Mouse (Mus musculus): ENCODE measurements around the gene Zfp36l1. TPM values are rescaled to one million over a fixed set of nuclear protein-coding genes. Genes with fewer than 3 reads are reported as not detected.
"Not testable (repeated sequence)": the region's sequence is repeated elsewhere in the genome, so short reads cannot be mapped to it uniquely, and the experiment has no call there.

Zfp36l1 gene
- polyA plus RNA-seq, 1 experiment from 2014 or later, result 160 TPM

DNA sequence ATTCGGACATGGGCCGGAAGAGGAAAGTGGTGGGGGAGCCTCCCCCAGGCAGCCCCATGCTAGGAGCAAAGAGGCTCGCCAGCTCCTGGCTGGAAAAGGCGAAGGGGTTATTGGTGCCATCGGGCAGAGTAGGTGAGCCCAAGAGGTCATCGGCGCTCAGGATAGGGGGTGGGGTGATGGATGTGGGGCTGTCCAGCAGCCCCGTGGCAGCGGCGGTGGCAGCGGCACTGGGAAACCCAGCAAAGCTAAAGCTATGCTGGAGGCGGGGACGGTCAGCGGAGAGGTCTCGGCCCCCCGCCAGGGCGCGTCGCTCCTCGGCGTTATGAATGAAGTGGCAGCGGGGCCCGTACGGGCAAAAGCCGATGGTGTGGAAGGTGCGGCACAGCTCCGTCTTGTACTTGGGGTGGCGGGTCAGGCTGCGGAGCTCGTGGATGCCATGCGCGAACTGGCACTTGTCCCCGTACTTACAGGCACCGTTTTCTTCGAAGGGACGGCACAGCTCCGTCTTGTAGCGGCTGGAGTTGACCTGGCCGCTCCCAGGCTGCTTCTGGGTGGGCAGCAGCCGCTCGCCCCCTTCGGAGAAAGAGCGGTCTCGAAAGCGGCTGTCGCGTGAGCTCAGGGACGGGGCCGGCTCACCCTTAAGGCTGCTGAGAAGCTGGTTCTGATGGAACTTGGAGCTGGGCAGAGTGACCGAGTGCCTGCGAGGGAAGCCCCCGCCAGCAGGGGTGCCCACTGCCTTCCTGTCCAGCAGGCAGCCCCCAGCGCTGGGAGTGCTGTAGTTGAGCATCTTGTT, 2.9 kb downstream of the Zfp36l1 start:
- ATAC-seq (replicated peaks; ENCODE audit: insufficient number of reproducible peaks, low FRiP score, low TSS enrichment, low read depth) (no peak), DNase-seq (ENCODE audit: low spot score) (peak; percentile 50)
- Histone ChIP-seq H3K9me3 (replicated peaks; ENCODE audit: control insufficient read depth, low read length) (no peaks in the 10 kb centered on the region), H3K4me2 (ENCODE audit: low read depth, low read length) (peak overlapping the region; percentile 96), H3K27me3 (ENCODE audit: control insufficient read depth, insufficient read depth, low read length) (no peaks in the 10 kb centered on the region), H3K9ac (replicated peaks; ENCODE audit: low read length) (peak overlapping the region; percentile 98), H3K27ac (replicated peaks; ENCODE audit: low read depth, low read length) (peak overlapping the region; percentile 85), H3K4me1 (ENCODE audit: control insufficient read depth, insufficient read depth, low read length) (0 out of 2 replicates have a peak, but pooled peaks cover 3% of the 10 kb centered on the region), H3K4me3 (ENCODE audit: low read depth, low read length) (peak overlapping the region; percentile 71), H3K36me3 (replicated peaks; ENCODE audit: control insufficient read depth, insufficient read depth, low read depth, low read length) (peaks cover 12% of the 10 kb centered on the region)
- WGBS, result 3% methylated on average over 50 of the region's 53 CpGs

DNA sequence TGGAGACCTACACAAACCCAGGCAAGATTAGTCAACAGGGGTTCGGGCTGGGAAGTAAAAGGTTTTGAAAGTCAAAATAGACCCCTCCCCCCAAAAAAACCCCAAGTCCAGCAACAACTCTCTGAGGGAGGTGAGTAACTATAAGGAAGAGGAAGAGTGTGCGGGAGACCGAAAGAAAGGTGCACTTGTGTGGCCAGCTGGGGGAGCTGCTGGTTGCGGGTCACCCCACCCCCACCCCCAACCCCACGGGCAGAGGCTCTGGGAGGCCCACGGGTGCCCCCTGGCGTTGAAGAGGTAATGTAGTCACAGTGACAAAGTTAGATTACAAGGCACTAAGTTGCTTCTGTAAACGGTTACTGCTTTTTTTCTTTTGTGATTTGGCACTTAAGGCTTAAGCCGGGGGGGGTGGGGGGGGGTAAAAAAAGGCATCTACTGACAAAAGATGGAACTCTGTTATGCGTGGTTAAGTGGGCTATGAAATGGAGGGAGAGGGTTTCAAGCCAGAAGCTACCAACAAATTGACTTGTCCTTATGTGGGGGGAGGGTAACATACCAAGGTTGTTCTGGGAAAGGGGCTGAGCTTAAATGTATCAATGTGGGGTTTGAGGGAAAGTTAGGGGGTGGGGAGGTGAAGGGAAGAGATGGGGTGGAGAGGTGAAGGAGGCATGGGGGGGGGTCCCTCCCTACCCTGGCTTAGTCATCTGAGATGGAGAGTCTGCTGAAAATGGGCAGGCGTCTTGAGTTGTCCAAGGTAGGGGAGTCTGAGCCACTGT, 3.7 kb downstream of the Zfp36l1 start:
- peak overlapping the region; percentile 85 for H3K27ac ChIP-seq (replicated peaks; ENCODE audit: low read depth, low read length)
- H3K36me3 ChIP-seq (replicated peaks; ENCODE audit: control insufficient read depth, insufficient read depth, low read depth, low read length), result peaks cover 12% of the 10 kb centered on the region
- DNase-seq (ENCODE audit: low spot score), result peak; percentile 85

DNA sequence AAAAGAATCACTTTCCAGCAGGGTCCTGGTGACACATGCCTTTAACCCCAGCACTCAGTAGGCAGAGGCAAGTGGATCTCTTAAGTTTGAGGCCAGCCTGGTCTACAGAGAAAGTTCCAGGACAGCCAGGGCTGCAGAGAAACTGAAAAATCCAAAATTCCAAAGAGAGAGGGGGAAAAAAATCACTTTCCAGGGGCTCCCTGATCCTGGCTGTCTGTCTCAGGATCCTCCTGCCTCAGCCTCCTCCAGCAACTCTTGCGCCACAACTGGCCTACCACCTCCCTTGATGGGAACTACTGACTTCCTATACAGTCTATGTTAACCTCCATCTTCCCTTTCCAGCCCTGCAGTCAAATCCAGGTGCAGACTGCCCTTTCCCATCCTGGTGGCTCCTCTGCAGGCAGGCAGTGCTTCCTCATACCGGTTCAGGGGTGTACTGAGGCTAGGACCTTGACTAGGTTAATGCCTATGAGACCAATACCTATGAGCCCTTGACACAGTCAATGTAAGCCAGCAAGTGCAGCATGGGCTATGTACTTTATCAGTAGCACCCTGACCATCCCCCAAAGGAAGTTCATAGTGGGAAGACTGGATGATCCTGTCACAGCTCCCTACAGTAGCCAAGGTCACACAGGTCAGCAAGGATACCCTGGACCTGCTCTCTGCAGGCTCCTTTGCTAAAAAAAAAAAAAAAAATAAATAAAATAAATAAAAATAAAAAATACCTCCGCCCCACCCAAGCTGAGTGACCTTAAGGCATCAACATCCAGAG, 5.7 kb downstream of the Zfp36l1 start:
- WGBS, result 88% methylated on average over 3 of the region's 3 CpGs
- no peak for DNase-seq (ENCODE audit: low spot score)
- H3K4me3 ChIP-seq (ENCODE audit: low read depth, low read length), result no peak overlapping the region
- no peaks in the 10 kb centered on the region for H3K9me3 ChIP-seq (replicated peaks; ENCODE audit: control insufficient read depth, low read length)
- H3K27ac ChIP-seq (replicated peaks; ENCODE audit: low read depth, low read length), result no peak overlapping the region
- H3K9ac ChIP-seq (replicated peaks; ENCODE audit: low read length), result no peak overlapping the region
- H3K4me2 ChIP-seq (ENCODE audit: low read depth, low read length), result no peak overlapping the region
- H3K4me1 ChIP-seq (ENCODE audit: control insufficient read depth, insufficient read depth, low read length), result no peaks in the 10 kb centered on the region; the same call in 1 of the 2 replicates
- ATAC-seq (replicated peaks; ENCODE audit: insufficient number of reproducible peaks, low FRiP score, low TSS enrichment, low read depth), result 0 out of 2 replicates have a peak, but pooled peaks have one; percentile 19
- no peaks in the 10 kb centered on the region for H3K27me3 ChIP-seq (ENCODE audit: control insufficient read depth, insufficient read depth, low read length)
- H3K36me3 ChIP-seq (replicated peaks; ENCODE audit: control insufficient read depth, insufficient read depth, low read depth, low read length), result peaks cover 12% of the 10 kb centered on the region

More for the DNA sequence above, 3.7 kb downstream of the Zfp36l1 start:
- Histone ChIP-seq H3K4me3 (ENCODE audit: low read depth, low read length) (peak overlapping the region; percentile 71), H3K9ac (replicated peaks; ENCODE audit: low read length) (peak overlapping the region; percentile 98), H3K4me2 (ENCODE audit: low read depth, low read length) (peak overlapping the region; percentile 96)
- H3K4me1 ChIP-seq (ENCODE audit: control insufficient read depth, insufficient read depth, low read length); H3K27me3 ChIP-seq (ENCODE audit: control insufficient read depth, insufficient read depth, low read length); H3K9me3 ChIP-seq (replicated peaks; ENCODE audit: control insufficient read depth, low read length); ATAC-seq (replicated peaks; ENCODE audit: insufficient number of reproducible peaks, low FRiP score, low TSS enrichment, low read depth): not testable (repeated sequence)
- 6% methylated on average over 11 of the region's 11 CpGs for WGBS

DNA sequence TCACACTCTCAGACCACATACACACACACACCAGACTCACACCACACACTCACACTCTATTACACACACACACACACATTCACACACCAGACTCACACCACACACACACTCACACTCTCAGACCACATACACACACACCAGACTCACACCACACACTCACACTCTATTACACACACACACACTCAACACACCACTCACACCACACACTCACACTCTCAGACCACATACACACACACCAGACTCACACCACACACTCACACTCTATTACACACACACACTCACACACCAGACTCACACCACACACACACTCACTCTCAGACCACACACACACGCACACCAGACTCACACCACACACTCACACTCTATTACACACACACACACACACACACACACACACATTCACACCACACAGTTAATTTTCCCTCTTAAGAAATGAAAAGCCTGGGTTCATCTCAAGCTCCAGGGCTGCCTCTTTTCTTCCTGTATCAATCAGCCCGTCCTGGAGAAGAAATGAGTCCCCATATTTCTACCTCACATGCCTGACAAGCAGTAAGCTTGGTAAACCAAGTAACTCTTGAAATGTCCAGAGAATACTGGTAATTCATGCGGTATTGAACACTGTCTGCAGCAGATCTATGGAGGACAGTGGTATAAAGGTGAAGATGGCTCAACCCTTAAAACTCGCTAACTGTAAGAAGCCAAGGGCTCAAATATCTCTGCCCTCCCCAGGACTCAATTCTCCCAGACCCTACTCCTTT, 6.5 kb downstream of the Zfp36l1 start:
- no peak overlapping the region for H3K4me3 ChIP-seq (ENCODE audit: low read depth, low read length)
- H3K27me3 ChIP-seq (ENCODE audit: control insufficient read depth, insufficient read depth, low read length), result no peaks in the 10 kb centered on the region
- H3K4me1 ChIP-seq (ENCODE audit: control insufficient read depth, insufficient read depth, low read length), result no peaks in the 10 kb centered on the region; the same call in 1 of the 2 replicates
- no peaks in the 10 kb centered on the region for H3K9me3 ChIP-seq (replicated peaks; ENCODE audit: control insufficient read depth, low read length)
- peaks cover 12% of the 10 kb centered on the region for H3K36me3 ChIP-seq (replicated peaks; ENCODE audit: control insufficient read depth, insufficient read depth, low read depth, low read length)
- no peak overlapping the region for H3K9ac ChIP-seq (replicated peaks; ENCODE audit: low read length)
- H3K27ac ChIP-seq (replicated peaks; ENCODE audit: low read depth, low read length), result no peak overlapping the region
- ATAC-seq (replicated peaks; ENCODE audit: insufficient number of reproducible peaks, low FRiP score, low TSS enrichment, low read depth) (0 out of 2 replicates have a peak, but pooled peaks have one; percentile 17), DNase-seq (ENCODE audit: low spot score) (peak; percentile 11)
- 89% methylated on average over 4 of the region's 4 CpGs for WGBS
- no peak overlapping the region for H3K4me2 ChIP-seq (ENCODE audit: low read depth, low read length)

DNA sequence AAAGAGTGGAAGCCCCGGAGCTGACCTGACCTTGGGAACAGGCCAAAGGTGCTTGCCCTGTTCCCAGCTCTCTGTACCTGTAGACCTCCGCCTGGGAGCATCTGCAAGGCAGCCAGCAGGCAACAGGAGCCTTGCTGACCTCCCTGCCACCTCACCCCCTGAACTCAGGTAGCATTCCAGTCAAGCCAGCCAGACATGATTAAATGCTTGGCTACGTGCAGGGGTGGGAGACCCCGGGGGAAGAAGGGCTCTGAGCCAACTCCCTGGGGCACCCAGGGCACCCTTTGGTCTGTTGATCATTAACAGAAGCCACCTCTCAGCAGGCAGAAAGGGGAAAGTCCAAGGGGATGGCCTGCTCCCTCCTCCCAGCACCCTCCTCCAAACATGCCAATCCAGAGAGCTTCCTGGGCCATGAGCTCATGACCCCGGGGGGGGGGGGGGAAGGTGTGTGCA, 9.3 kb downstream of the Zfp36l1 start:
- H3K27me3 ChIP-seq (ENCODE audit: control insufficient read depth, insufficient read depth, low read length), result no peaks in the 10 kb centered on the region
- no peaks in the 10 kb centered on the region for H3K9me3 ChIP-seq (replicated peaks; ENCODE audit: control insufficient read depth, low read length)
- peaks cover 3% of the 10 kb centered on the region; the same call in 1 of the 2 replicates for H3K36me3 ChIP-seq (replicated peaks; ENCODE audit: control insufficient read depth, insufficient read depth, low read depth, low read length)
- 53% methylated on average over 5 of the region's 5 CpGs for WGBS
- H3K27ac ChIP-seq (replicated peaks; ENCODE audit: low read depth, low read length), result no peak overlapping the region; the same call in 1 of the 2 replicates
- ATAC-seq (replicated peaks; ENCODE audit: insufficient number of reproducible peaks, low FRiP score, low TSS enrichment, low read depth) (no peak), DNase-seq (ENCODE audit: low spot score) (no peak)
- no peak overlapping the region for H3K4me2 ChIP-seq (ENCODE audit: low read depth, low read length)
- no peaks in the 10 kb centered on the region; the same call in 1 of the 2 replicates for H3K4me1 ChIP-seq (ENCODE audit: control insufficient read depth, insufficient read depth, low read length)
- no peak overlapping the region for H3K4me3 ChIP-seq (ENCODE audit: low read depth, low read length)
- peak overlapping the region; percentile 37; the same call in 1 of the 2 replicates for H3K9ac ChIP-seq (replicated peaks; ENCODE audit: low read length)

DNA sequence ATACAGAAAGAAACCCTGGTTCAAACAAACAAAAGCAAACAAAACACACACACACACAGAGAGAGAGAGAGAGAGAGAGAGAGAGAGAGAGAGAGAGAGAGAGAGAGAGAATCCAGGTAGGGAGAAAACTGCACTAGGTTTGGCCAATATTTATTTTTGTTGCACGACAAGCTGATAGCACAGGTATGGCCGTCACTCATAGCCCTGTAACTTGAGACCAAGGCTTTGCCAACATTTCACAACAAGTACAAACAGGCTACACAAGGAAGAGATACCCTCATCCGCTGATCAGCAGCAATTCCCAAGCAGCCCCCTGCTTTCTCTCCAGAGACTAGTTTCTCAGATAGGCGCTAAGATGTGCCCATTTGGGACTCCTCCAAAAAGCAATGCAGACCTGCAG, 9.7 kb downstream of the Zfp36l1 start:
- no peaks in the 10 kb centered on the region for H3K27me3 ChIP-seq (ENCODE audit: control insufficient read depth, insufficient read depth, low read length)

DNA sequence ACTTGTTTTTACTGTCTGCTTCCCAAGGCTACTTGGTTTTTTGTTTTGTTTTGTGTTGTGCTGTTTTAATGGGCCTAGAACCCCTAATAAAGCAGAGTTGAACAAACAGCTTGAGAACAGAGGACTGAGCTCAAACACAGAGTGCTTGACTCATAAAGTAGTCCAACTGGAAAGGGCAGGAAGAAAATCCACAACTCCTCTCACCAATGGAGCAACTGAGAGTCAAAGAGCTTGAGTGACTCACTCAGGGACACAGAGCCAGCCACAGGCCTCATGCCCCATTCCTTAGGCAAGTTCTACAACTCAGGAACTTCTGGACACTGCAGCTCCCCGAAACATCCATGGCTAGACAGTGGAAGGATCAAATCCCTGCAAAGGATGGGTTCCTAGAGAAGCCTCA, 14.0 kb downstream of the Zfp36l1 start:
- H3K4me3 ChIP-seq (ENCODE audit: low read depth, low read length), result no peak overlapping the region
- H3K9ac ChIP-seq (replicated peaks; ENCODE audit: low read length), result no peak overlapping the region
- no peaks in the 10 kb centered on the region; the same call in 1 of the 2 replicates for H3K4me1 ChIP-seq (ENCODE audit: control insufficient read depth, insufficient read depth, low read length)
- no peaks in the 10 kb centered on the region for H3K9me3 ChIP-seq (replicated peaks; ENCODE audit: control insufficient read depth, low read length)
- no peaks in the 10 kb centered on the region for H3K27me3 ChIP-seq (ENCODE audit: control insufficient read depth, insufficient read depth, low read length)
- no peak overlapping the region for H3K27ac ChIP-seq (replicated peaks; ENCODE audit: low read depth, low read length)
- no peak for ATAC-seq (replicated peaks; ENCODE audit: insufficient number of reproducible peaks, low FRiP score, low TSS enrichment, low read depth)
- no peak overlapping the region for H3K4me2 ChIP-seq (ENCODE audit: low read depth, low read length)
- H3K36me3 ChIP-seq (replicated peaks; ENCODE audit: control insufficient read depth, insufficient read depth, low read depth, low read length), result no peaks in the 10 kb centered on the region
- no peak for DNase-seq (ENCODE audit: low spot score)
- WGBS, result 97% methylated on average over 1 of the region's 1 CpGs

More for the DNA sequence above, 9.7 kb downstream of the Zfp36l1 start:
- Histone ChIP-seq H3K4me3 (ENCODE audit: low read depth, low read length) (no peak overlapping the region), H3K9me3 (replicated peaks; ENCODE audit: control insufficient read depth, low read length) (no peaks in the 10 kb centered on the region), H3K4me2 (ENCODE audit: low read depth, low read length) (no peak overlapping the region), H3K36me3 (replicated peaks; ENCODE audit: control insufficient read depth, insufficient read depth, low read depth, low read length) (peaks cover 3% of the 10 kb centered on the region; the same call in 1 of the 2 replicates), H3K27ac (replicated peaks; ENCODE audit: low read depth, low read length) (no peak overlapping the region; the same call in 1 of the 2 replicates), H3K4me1 (ENCODE audit: control insufficient read depth, insufficient read depth, low read length) (no peaks in the 10 kb centered on the region; the same call in 1 of the 2 replicates), H3K9ac (replicated peaks; ENCODE audit: low read length) (peak overlapping the region; percentile 37; the same call in 1 of the 2 replicates)
- DNase-seq (ENCODE audit: low spot score), result peak; percentile 36
- ATAC-seq (replicated peaks; ENCODE audit: insufficient number of reproducible peaks, low FRiP score, low TSS enrichment, low read depth), result no peak
- 57% methylated on average over 4 of the region's 4 CpGs for WGBS

Measured in embryonic facial prominence, embryonic 11.5 days (tissue).